Mouse (Mus musculus): ENCODE data around the gene Aatk. TPM values are rescaled to one million over a fixed set of nuclear protein-coding genes. Genes with fewer than 3 reads are reported as not detected.

The Aatk gene
- polyA plus RNA-seq, 1 experiment from 2014 or later = 7.7 TPM

MicroRNA genes within 50 kb of the gene (microRNA counts, 519-probe panel; counts per million panel counts)
- microRNA mmu-miR-338-3p (not detected), microRNA mmu-miR-338-5p (not detected)

Small RNA genes lying within 50 kb of the gene (microRNA-seq; reads per million reads assigned to microRNA genes)
- gene Gm25948 (not detected), gene Mir3065 (not detected), gene Mir338 (not detected)

Other genes with a start within 250 kb of the Aatk start
- gene Chmp6, start 133.7 kb downstream of the Aatk start, polyA plus RNA-seq (2016; fragmentation: Nextera tagmentation; extraction: Ambion mirVana) = 96.1 and 109 TPM in 2 replicates
- gene Baiap2, start 104.4 kb downstream of the Aatk start, polyA plus RNA-seq (2016; fragmentation: Nextera tagmentation; extraction: Ambion mirVana) = 10.1 and 10.2 TPM in 2 replicates
- 52.6 and 54.4 TPM in 2 replicates for gene Cep131, start 39.7 kb upstream of the Aatk start, polyA plus RNA-seq (2016; fragmentation: Nextera tagmentation; extraction: Ambion mirVana)
- 20.8 and 22.9 TPM in 2 replicates for gene Tepsin, start 51.6 kb upstream of the Aatk start, polyA plus RNA-seq (2016; fragmentation: Nextera tagmentation; extraction: Ambion mirVana)
- gene Ndufaf8, start 51.8 kb upstream of the Aatk start, polyA plus RNA-seq (2016; fragmentation: Nextera tagmentation; extraction: Ambion mirVana) = 56.8 and 57.4 TPM in 2 replicates
- 105 and 106 TPM in 2 replicates for gene Slc38a10, start 104.2 kb upstream of the Aatk start, polyA plus RNA-seq (2016; fragmentation: Nextera tagmentation; extraction: Ambion mirVana)
- gene Bahcc1, start 185.8 kb upstream of the Aatk start, polyA plus RNA-seq (2016; fragmentation: Nextera tagmentation; extraction: Ambion mirVana) = 25.1 and 26.1 TPM in 2 replicates

Measured in midbrain, embryonic 12.5 days (tissue).